Mouse (Mus musculus) lung, embryonic 14.5 days (tissue): ENCODE measurements around the gene Tub. TPM values are rescaled to one million over a fixed set of nuclear protein-coding genes. Genes with fewer than 3 reads are reported as not detected.

Source experiments
- ATAC-seq: fragments of 200-750 bp; cut with Nextera tagmentation; 2 replicates; pipeline ENCODE4 v1.8.0; 2017; ENCODE audit warnings: mild to moderate bottlenecking, moderate TSS enrichment, moderate library complexity; ENCODE audit not compliant: insufficient read depth
- DNase-seq: peaks from one replicate; pipeline ENCODE4 v3.0.0-alpha.2; 2015
- H3K27ac ChIP-seq: fragments of 300-500 bp; sonication (generic); 2 replicates; pipeline ENCODE4 v1.5.1; 2014; ENCODE audit warnings: low read depth, mild to moderate bottlenecking, moderate library complexity
- H3K27me3 ChIP-seq: fragments of 300-500 bp; sonication (generic); 2 replicates; pipeline ENCODE4 v1.6.1; 2014; ENCODE audit warnings: low read length, control low read depth; ENCODE audit not compliant: insufficient read depth
- H3K36me3 ChIP-seq: fragments of 300-500 bp; sonication (generic); 2 replicates; pipeline ENCODE4 v1.6.1; 2014; ENCODE audit warnings: control low read depth; ENCODE audit not compliant: insufficient read depth
- H3K4me1 ChIP-seq: fragments of 300-500 bp; sonication (generic); 2 replicates; pipeline ENCODE4 v1.6.1; 2014; ENCODE audit warnings: antibody characterized with exemption, control low read depth; ENCODE audit not compliant: insufficient read depth
- H3K4me2 ChIP-seq: fragments of 300-500 bp; sonication (generic); 2 replicates; pipeline ENCODE4 v1.6.1; 2014; ENCODE audit warnings: mild to moderate bottlenecking
- H3K4me3 ChIP-seq: fragments of 300-500 bp; sonication (generic); 2 replicates; pipeline ENCODE4 v1.5.1; 2014; ENCODE audit warnings: low read depth, low read length
- H3K9ac ChIP-seq: fragments of 300-500 bp; sonication (generic); 2 replicates; pipeline ENCODE4 v1.6.1; 2014
- H3K9me3 ChIP-seq: fragments of 300-500 bp; sonication (generic); 2 replicates; pipeline ENCODE4 v1.6.1; 2016; ENCODE audit warnings: low read depth, low read length, control low read depth
- CTCF ChIP-seq: IDR thresholded peaks from 2 replicates; pipeline ENCODE4 v1.5.1; 2016; ENCODE audit warnings: antibody characterized with exemption, low read depth
- WGBS: fragments of 180-500 bp; shearing (Covaris S2); extraction: QIAGEN DNeasy Blood & Tissue Kit; methylation state at CpG from one replicate; pipeline ENCODE4 v1.1.7; 2014; 5-methylcytosine and 5-hydroxymethylcytosine counted together
- polyA plus RNA-seq: library from polyadenylated mRNA; unstranded; fragments of >200 nt; fragmentation: Nextera tagmentation; extraction: Ambion mirVana; gene quantifications from 2 replicates; pipeline ENCODE4 v1.2.1, GENCODE M21; 2014

Tub gene
- polyA plus RNA-seq, 1 experiment from 2014 or later: 2.0 TPM

DNA sequence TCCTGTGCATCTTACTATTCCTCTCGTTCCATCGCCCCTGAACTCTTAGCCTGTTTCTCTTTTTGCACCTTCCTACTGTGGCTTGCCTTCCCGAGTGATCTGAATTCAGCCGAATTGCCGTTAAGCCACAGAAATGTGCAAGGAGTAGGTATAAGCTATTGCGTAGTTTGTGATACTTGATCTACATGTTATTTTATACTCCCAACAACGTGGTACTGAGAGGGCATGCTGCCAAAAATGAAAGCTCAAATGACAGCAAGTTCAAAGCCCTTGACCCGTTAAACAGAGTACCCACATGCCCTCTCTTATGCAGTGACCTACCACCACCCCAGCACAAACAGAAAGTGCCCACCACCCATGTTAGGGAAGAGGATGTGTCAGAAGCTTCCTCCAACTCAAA, 15.3 kb upstream of the Tub start:
- Histone ChIP-seq H3K27ac (no peak overlapping the region), H3K27me3 (no peaks in the 10 kb centered on the region), H3K9me3 (no peaks in the 10 kb centered on the region), H3K9ac (peak overlapping the region; percentile 96), H3K4me3 (peak overlapping the region; percentile 97), H3K36me3 (peaks cover 31% of the 10 kb centered on the region), H3K4me1 (no peaks in the 10 kb centered on the region), H3K4me2 (peak overlapping the region; percentile 91)
- no peak for TF ChIP-seq CTCF
- DNase-seq (peak; percentile 30), ATAC-seq (no peak)
- 2% methylated on average over 8 of the region's 8 CpGs for WGBS

GRCm38 (mm10) chr7:108935411-108935810, 14.7 kb upstream of the Tub start:
- Histone ChIP-seq H3K27ac (no peak overlapping the region), H3K4me1 (no peaks in the 10 kb centered on the region)
- WGBS: 77% methylated on average over 7 of the region's 7 CpGs

GRCm38 (mm10) chr7:108936591-108936990, 13.5 kb upstream of the Tub start:
- DNase-seq (no peak), ATAC-seq (no peak)
- Histone ChIP-seq H3K4me3 (no peak overlapping the region), H3K4me2 (no peak overlapping the region), H3K4me1 (no peaks in the 10 kb centered on the region), H3K27me3 (no peaks in the 10 kb centered on the region), H3K9me3 (no peaks in the 10 kb centered on the region), H3K36me3 (peaks cover 49% of the 10 kb centered on the region), H3K9ac (no peak overlapping the region), H3K27ac (no peak overlapping the region)
- 91% methylated on average over 4 of the region's 4 CpGs for WGBS
- TF ChIP-seq CTCF: no peak

More at GRCm38 (mm10) chr7:108935411-108935810, 14.7 kb upstream of the Tub start:
- no peak for TF ChIP-seq CTCF
- DNase-seq (no peak), ATAC-seq (no peak)
- Histone ChIP-seq H3K36me3 (peaks cover 37% of the 10 kb centered on the region), H3K27me3 (no peaks in the 10 kb centered on the region), H3K4me2 (peak overlapping the region; percentile 91), H3K9me3 (no peaks in the 10 kb centered on the region), H3K9ac (peak overlapping the region; percentile 96), H3K4me3 (peak overlapping the region; percentile 97)

DNA sequence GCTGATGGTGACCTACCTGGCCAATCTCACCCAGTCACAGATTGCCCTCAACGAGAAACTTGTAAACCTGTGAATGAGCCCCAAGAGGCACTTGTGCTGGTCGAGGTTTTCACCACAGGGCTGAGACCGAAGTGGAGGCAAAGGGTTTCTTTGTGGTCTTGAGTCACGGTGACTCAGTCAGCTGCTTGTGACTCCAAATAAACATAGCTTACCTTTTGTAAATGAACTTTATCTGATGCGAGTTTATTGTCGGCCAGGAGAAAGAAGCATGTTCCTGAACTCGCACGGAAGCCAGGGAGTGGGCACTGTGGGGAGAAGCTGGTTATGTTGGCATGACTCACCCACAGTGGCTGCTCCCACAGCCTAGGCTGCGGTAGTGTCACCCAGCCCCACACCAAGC, 8.7 kb upstream of the Tub start:
- no peak overlapping the region for H3K9ac ChIP-seq
- H3K4me2 ChIP-seq: no peak overlapping the region
- no peak overlapping the region for H3K27ac ChIP-seq
- H3K4me3 ChIP-seq: no peak overlapping the region
- TF ChIP-seq CTCF: no peak
- DNase-seq (no peak), ATAC-seq (no peak)
- WGBS: 84% methylated on average over 9 of the region's 9 CpGs
- no peaks in the 10 kb centered on the region for H3K9me3 ChIP-seq
- no peaks in the 10 kb centered on the region for H3K27me3 ChIP-seq
- H3K4me1 ChIP-seq: no peaks in the 10 kb centered on the region
- peaks cover 91% of the 10 kb centered on the region for H3K36me3 ChIP-seq

DNA sequence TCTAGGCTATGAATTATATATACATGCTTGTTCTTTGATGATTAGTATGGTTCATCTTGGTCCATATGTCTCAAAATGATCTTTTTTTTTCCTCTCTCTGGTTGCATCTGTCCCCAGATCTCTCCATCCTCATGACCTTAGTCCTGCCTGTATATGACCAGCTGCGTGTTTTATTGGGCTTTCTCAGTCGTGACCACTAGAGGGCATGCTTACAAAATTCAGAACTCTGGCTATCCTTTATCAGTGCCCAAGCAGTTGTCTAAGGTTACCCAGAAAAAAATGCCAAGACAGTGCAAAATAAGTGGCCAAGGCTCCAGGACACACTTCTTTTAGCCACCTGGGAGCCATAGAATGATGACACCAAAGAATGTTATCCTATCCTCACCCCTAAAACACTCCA, 6.1 kb upstream of the Tub start:
- no peaks in the 10 kb centered on the region for H3K4me1 ChIP-seq
- no peak overlapping the region for H3K4me2 ChIP-seq
- H3K27ac ChIP-seq: no peak overlapping the region
- H3K9ac ChIP-seq: no peak overlapping the region
- 3% methylated on average over 2 of the region's 2 CpGs for WGBS
- peak; percentile 18 for ATAC-seq
- H3K27me3 ChIP-seq: no peaks in the 10 kb centered on the region
- no peaks in the 10 kb centered on the region for H3K9me3 ChIP-seq
- H3K36me3 ChIP-seq: peaks cover 69% of the 10 kb centered on the region
- no peak overlapping the region for H3K4me3 ChIP-seq
- DNase-seq: peak; percentile 80
- TF ChIP-seq CTCF: peak; percentile 76

DNA sequence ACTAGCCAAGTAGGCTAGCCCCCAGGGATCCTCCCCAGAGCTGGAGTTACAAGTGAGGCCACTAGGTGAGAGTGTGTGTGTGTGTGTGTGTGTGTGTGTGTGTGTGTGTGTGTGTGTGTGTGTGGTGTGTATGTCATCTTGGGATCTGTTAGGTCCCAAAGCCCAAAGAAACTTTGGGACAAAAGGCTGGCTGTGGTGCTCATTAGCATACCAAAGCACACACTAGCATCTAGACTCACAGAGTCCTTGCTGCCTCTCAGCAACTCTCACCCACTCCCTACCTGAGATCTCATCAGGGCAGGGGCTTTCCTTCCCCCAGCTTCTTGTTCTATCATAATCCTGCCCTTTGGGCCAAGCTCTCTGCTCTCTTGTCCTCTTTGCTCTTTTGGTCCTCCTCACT, 1.5 kb upstream of the Tub start:
- Histone ChIP-seq H3K9ac (no peak overlapping the region), H3K9me3 (no peaks in the 10 kb centered on the region), H3K27ac (no peak overlapping the region), H3K36me3 (peaks cover 25% of the 10 kb centered on the region), H3K27me3 (peaks cover 30% of the 10 kb centered on the region), H3K4me1 (no peaks in the 10 kb centered on the region), H3K4me2 (no peak overlapping the region), H3K4me3 (no peak overlapping the region)
- DNase-seq (no peak), ATAC-seq (no peak)
- no peak for TF ChIP-seq CTCF

DNA sequence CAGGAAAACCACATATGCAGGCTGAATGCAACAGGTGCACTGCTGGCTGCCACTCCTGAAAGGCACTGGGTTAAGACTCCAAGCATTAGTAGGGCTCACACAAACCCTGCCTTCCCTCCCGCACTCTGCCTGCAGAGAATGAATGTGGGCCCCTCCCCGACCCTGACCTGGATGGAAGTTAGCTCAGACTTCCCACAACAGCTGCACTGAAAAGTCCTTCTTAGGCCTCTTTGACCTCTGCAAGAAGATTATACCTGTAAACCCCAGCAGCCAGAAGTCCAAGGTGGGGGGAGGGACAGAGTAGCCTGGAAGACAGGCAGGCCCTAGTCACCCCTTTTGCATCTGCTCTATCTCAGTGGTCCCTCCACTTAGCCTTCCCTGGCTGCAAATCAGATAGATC, 837 bp upstream of the Tub start:
- no peak overlapping the region for H3K9ac ChIP-seq
- H3K36me3 ChIP-seq: peaks cover 18% of the 10 kb centered on the region
- WGBS: 31% methylated on average over 2 of the region's 2 CpGs
- peaks cover 30% of the 10 kb centered on the region for H3K27me3 ChIP-seq
- ATAC-seq (no peak), DNase-seq (no peak)
- H3K4me2 ChIP-seq: no peak overlapping the region
- H3K9me3 ChIP-seq: no peaks in the 10 kb centered on the region
- no peak overlapping the region for H3K27ac ChIP-seq
- no peak for TF ChIP-seq CTCF
- no peaks in the 10 kb centered on the region for H3K4me1 ChIP-seq
- H3K4me3 ChIP-seq: no peak overlapping the region

GRCm38 (mm10) chr7:108950762-108951331, 709 bp downstream of the Tub start:
- H3K4me3 ChIP-seq: peak overlapping the region; percentile 43
- H3K4me1 ChIP-seq: no peaks in the 10 kb centered on the region
- peak overlapping the region; percentile 82 for H3K4me2 ChIP-seq
- H3K27me3 ChIP-seq: peaks cover 30% of the 10 kb centered on the region
- H3K9me3 ChIP-seq: no peaks in the 10 kb centered on the region
- H3K9ac ChIP-seq: 0 out of 2 replicates have a peak overlapping the region, but pooled peaks have one; percentile 32
- TF ChIP-seq CTCF: no peak
- ATAC-seq (peak; percentile 19; the same call in 1 of the 2 replicates), DNase-seq (peak; percentile 8)
- H3K27ac ChIP-seq: no peak overlapping the region
- peaks cover 4% of the 10 kb centered on the region; the same call in 1 of the 2 replicates for H3K36me3 ChIP-seq
- WGBS: under 1% methylated on average over 52 of the region's 52 CpGs
